Mouse (Mus musculus) testis, adult 2 months (tissue): Measurements from ENCODE around the gene Igsf3.

ENCODE experiments used
- CTCF ChIP-seq: fragments of 200-500 bp; IDR thresholded peaks from 2 replicates; pipeline ENCODE4 v1.5.1; 2012; ENCODE audit warnings: low read depth, mild to moderate bottlenecking, inconsistent platforms, low read length, moderate library complexity; ENCODE audit not compliant: control insufficient read depth, insufficient read depth, insufficient replicate concordance
- POLR2A ChIP-seq: fragments of 200-500 bp; IDR thresholded peaks from 2 replicates; pipeline ENCODE4 v1.6.1; 2012; ENCODE audit warnings: low read depth, mild to moderate bottlenecking, inconsistent platforms, low read length, moderate library complexity; ENCODE audit not compliant: control insufficient read depth

DNA sequence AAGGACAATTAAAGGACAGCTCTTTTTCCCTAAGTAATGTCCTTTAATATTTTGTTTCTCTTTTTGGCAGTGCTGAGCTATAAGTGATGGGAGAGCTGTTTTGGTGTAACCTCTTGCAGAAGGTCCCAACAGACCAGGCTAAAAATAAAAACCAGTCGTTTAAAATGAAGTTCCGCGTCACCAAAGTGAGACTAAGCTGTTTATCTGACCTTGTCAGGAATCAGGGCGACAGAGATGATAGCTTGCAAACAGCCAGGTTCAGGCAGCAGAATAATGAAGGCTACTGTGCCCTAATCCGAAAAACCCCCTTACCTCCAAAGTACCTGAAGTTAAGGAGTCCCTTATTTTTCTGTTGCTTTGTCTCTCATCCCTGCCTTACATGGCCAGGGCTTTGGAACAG is 21.2 kb upstream of the Igsf3 start:
- TF ChIP-seq CTCF = no peak
- TF ChIP-seq POLR2A = no peak
